Mouse (Mus musculus): ENCODE results near the gene Ptpre. TPM values are rescaled to one million over a fixed set of nuclear protein-coding genes. Genes with fewer than 3 reads are reported as not detected.
A peak's percentile ranks its signal among the peaks of the same experiment; 100 is the strongest.
"Not testable (repeated sequence)": the region's sequence is repeated elsewhere in the genome, so short reads cannot be mapped to it uniquely, and the experiment has no call there.

Ptpre gene
- total RNA-seq, 2 experiments from 2014 or later, result 6.1 to 13.0 TPM

DNA sequence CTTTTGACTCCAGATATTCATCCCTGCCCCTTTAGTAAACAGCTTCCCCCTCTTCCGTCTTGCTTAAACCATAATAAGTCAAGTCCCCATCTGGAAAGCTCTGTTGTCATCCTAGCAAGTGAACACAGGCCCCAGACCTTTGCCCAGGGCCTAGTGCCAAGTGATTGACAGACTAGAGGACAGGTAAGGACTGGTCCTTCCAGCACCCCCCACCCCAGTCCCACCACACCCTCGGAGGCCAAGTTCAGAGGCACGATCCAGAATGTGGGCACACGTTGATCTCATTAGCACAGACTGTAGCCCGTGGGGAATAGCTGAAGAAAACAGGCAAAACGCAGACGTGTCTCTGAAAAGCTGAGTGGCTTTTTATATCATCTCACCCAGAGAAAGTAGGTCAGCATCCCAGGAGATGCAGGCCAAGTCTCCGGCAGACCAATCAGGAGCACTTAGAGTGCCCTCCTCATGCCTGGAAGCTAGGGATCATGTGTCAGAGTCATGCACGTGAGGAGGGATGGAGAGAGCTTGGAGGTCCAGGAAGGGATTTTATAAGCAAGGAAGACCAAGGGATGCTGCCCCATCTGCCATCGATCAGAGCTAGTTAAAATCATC is 34.8 kb downstream of the Ptpre start:
- ATAC-seq (replicated peaks; ENCODE audit: low FRiP score, poor library complexity, severe bottlenecking), result no peak

DNA sequence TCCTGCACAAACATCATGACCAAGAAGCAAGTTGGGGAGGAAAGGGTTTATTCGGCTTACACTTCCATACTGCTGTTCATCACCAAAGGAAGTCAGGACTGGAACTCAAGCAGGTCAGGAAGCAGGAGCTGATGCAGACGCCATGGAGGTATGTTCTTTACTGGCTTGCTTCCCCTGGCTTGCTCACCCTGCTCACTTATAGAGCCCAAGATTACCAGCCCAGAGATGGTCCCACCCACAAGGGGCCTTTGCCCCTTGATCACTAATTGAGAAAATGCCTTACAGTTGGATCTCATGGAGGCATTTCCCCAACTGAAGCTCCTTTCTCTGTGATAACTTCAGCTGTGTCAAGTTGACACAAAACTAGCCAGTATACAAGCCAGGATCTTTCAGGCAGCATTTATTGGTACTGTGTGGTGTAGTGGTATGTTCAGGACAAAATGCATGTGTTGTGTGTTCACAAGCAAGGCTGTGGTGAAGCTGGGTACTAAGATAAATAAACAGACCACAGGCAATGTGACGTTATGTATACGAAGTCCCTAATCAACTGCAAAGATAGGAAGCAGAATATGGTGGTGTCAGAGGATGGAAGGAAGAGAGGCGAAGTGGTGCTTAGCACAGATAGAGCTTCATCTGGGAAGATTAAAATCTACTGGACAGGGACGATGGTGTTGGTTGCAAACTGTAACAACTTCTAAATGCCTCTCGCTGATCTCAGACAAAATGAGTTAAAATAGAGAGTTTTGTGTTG is 38.2 kb downstream of the Ptpre start:
- not testable (repeated sequence) for ATAC-seq (replicated peaks; ENCODE audit: low FRiP score, poor library complexity, severe bottlenecking)

DNA sequence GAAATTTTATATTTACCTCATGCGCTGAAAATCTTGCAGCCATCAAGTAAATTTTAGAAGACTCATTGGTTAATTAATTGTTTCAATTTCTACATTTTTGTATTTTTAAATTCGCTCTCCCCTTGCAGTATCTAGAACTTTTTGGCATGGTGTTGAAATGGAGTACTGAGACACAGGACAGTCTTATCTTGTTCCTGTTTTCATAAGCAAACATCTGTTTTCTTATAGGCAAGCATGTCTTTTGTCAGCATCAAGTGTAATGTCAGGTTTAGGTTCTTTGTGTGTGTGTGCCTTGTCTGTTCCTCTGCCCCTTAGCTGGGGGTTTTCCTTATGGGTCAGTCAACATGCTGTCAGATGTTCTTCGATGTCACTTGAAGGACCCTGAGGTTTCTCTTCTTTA is 39.0 kb downstream of the Ptpre start:
- ATAC-seq (replicated peaks; ENCODE audit: low FRiP score, poor library complexity, severe bottlenecking), result no peak

DNA sequence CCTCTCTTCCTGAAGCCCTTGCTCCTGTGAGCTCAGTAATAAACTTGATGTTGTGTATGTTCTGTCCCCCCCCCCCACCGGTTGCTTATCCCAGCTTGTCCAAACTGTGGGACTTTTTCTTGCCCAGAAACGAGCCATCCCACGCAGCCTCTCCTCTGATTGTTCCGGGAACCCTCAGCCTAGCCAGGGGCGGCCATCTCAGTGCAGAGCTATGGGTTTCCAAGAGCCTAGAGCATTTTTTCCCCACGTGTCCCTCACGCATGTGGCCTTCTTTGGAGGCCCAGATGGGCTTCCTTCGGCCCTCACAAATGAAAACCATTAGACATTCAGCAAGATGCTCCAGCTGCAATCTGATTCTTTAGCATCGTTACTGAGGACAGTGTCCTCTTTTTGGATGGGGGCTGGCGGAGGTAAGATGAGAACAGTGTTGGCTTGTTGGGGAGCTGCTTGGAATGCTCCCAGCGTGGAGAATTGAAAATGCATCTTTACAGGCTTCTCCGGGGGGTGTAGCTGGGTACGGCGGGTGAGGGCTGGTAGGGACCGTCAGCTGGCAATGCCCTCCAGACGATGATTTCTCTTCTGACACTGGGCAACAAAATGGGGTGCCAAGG is 41.5 kb downstream of the Ptpre start:
- ATAC-seq (replicated peaks; ENCODE audit: low FRiP score, poor library complexity, severe bottlenecking), result no peak

DNA sequence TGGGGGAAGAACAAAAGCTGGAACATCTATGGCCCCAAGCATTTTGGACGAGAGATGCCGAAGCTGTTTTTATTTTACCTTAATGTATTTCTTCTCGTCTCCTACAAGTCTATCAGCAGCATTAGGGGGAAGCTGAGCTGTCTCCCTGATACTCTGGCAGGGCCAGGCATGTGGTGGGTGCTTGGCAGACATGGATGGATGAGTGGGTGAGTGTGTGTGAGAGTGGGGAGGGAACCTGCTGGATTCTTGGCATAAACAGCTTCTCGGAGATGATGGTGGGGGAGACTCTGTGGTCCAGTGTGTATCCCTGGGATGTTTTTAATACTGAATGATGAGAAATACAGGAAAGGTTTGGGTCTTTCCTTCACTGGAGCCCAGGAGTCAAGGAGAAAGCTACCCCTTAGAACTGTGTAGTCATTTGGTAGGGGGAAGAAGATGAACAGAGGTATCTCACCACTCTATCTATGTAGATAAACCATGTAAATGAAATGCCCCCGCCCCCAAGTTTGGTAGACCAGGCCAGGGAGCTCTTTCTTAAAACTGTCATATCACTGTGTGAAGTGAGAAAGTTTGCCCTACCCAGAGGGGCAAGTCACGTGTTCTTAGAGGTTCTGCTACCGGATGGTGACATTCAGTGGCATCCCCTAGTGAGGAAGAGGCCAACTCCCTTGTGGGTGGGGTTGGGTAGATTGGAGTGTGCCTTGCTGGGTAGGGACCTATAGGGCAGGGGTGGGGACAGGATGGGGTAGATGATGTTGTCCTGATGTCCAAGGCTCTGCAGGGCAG is 43.2 kb downstream of the Ptpre start:
- ATAC-seq (replicated peaks; ENCODE audit: low FRiP score, poor library complexity, severe bottlenecking), result 0 out of 2 replicates have a peak, but pooled peaks have one; percentile 21

DNA sequence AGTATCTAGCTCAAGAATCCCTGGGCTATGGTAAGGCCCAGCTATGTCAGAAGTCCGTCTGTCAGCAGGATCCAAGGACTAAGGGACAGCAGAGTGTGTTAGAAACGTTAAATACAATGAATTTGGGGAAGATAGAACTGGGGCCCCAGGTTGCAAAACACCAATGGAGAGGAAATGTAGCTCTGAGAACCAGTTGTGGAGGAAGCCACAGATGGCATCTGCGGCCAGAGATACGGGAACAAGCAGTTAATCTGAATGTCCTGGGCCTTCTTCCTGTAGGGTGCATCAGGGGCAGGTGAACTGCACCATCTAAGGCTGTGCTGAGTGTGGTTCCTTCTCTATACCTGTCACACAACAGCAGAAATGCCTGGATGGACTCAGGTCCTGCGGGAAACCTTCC is 43.8 kb downstream of the Ptpre start:
- no peak for ATAC-seq (replicated peaks; ENCODE audit: low FRiP score, poor library complexity, severe bottlenecking)

DNA sequence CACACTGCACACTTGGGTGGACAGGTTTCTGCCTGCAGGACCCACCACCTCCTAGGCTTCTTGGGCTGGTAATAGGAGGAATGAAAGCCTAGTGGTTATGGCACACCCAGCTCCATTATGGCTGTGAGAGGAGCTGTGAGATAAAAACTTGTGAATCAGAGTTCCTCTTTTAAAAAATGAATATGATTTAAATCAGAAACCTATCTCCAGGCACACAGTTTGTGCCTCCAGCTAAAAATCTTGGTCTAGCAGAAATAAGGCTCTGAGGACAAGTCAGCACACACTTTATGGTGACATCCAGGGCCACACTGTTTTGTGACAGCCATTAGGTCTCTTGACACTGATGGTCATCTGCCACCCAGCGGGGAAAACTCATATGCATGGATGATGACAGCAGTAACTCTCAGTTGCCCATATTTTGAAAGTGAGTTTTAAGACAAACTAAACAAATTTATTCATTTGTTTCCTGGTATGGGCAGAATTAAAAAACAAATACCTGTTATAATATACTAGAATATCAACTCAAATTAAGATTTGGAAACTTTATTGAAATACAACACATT is 47.9 kb downstream of the Ptpre start:
- no peak for ATAC-seq (replicated peaks; ENCODE audit: low FRiP score, poor library complexity, severe bottlenecking)

DNA sequence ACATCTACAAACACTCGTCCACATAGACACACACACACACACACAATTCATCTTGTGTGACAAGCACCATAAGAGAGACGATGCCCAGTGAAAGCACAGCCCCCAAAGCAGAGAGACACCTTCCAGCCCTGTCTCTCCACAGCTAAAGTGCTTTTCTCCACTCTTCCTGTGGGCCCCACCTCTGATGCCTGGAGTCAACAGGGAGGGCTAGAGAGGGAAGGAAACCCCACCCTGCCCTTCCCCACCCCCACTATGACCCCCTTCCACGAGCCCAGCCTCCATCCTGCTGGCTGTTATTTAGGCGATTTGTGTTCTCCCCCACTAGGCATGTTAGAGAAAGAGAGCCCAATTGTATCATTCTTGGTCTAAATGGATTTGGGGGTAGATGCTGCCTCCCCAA is 49.1 kb downstream of the Ptpre start:
- no peak for ATAC-seq (replicated peaks; ENCODE audit: low FRiP score, poor library complexity, severe bottlenecking)

DNA sequence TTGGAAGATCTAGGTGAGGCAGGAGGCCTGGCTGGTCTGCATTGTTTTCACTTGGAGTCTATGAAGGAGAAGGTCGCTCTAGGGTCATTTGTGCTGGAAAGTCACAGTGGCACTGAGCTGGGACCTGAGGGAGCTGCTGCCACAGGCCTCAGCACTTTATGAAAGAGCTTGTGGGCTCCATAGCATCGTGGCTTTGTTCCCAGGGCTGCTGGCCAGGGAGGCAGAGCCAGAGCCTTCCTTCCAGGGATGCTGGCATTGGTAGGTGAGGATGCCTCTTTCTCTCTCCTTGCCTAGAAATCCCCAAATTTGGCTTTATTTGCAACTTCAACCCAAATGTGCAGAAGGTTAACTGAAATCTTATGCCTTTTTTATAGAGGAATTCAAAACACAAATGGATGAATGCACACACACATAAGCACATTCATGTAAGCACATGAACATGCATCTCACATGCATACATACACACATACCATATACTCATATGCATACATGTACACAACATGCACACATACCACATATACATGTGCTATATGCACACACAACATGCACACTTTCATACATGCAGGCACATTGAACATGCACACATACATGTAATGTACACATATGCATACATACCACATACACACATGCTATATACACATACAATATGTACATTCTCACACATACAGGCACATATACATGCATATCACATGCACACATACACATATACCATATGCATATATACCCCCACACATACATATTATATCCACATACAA is 50.7 kb downstream of the Ptpre start:
- ATAC-seq (replicated peaks; ENCODE audit: low FRiP score, poor library complexity, severe bottlenecking), result no peak

DNA sequence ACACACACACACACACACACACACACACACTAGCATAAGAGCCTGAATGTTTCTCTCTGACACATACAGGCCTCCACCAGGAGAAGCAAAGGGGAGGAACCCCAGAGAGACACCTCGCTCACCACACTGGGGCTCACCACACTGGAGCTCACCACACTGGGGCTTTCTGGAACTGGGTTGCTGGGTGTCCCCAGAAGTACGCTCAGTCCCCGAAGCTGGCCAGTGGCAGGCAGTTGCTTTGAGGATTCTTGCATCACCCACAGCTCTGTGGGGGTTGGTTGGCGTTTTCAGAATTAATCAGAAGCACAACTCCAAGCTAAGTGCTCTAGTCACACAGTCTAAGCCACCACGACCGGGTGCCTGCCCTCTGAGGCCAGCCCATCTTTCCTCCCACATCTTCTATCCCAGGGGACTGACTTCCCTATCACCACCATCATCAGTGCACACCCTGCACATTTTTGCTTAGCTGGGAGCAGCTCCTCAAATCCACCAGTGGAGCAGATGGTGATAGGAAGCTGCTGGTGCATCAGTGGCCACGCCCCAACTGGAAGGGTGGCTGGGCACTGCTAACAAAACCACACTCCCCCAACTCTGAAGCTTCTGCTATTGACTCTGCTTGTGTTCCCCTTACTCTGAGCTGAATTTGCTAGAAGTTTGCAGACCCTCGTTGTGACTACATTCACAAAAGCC is 51.5 kb downstream of the Ptpre start:
- ATAC-seq (replicated peaks; ENCODE audit: low FRiP score, poor library complexity, severe bottlenecking), result 0 out of 2 replicates have a peak, but pooled peaks have one; percentile 20

DNA sequence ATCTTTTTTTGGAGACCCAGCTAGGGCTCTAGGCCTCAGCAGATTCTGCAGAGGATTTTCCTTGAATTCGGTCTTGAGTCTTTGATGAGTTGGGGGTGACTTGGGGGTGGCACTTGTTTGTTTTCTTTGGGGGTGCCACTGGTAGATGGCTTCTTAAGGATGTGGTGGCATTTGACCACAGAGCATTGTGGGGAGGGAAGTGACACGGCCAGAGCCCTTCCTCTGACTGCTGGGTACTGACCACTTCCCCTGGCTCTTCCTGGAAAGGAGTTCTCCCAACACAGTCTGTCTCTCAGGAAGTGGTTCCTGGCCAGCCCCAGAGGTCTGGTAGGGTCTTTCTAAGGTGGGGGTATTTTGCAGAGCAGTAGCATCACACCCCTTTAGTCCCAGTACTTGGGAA is 54.2 kb downstream of the Ptpre start:
- no peak for ATAC-seq (replicated peaks; ENCODE audit: low FRiP score, poor library complexity, severe bottlenecking)

DNA sequence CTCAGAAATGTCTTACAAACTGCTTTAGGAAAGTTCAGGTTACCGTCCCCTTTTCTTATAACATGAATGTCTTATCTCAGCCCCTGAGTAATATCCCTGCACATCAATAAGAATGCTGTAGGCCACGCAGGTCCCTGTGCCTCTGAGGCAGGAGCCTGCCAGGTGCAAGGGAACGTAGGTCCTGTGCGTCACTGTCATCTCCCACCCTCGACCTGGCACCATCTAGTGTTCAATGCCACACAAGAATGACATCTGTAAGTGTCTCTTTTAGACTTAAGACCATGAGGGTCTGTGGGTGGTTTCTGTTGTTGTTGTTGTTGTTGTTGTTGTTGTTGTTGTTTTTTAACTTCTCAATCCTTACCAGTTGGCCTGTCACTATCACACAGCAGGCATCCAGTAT is 56.0 kb downstream of the Ptpre start:
- no peak for ATAC-seq (replicated peaks; ENCODE audit: low FRiP score, poor library complexity, severe bottlenecking)

DNA sequence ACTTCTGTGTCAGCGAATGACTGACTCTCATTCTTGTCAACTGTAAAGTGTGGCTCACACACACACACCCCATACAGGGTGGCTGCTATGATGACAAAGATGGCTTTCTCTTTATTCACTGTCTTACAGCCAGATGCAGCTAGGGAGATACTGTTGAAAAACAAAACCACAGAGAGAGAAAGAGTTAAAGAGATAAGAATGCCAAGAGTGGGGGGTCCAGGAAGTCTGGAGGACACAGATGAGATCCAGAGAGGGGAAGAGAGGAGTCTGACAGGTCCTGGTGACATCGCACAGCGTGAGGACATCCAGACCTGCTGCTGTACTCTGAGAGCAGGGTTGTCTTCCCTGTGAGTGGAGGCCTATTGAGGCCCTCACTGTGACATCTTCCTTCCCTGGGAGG is 56.5 kb downstream of the Ptpre start:
- ATAC-seq (replicated peaks; ENCODE audit: low FRiP score, poor library complexity, severe bottlenecking), result no peak

DNA sequence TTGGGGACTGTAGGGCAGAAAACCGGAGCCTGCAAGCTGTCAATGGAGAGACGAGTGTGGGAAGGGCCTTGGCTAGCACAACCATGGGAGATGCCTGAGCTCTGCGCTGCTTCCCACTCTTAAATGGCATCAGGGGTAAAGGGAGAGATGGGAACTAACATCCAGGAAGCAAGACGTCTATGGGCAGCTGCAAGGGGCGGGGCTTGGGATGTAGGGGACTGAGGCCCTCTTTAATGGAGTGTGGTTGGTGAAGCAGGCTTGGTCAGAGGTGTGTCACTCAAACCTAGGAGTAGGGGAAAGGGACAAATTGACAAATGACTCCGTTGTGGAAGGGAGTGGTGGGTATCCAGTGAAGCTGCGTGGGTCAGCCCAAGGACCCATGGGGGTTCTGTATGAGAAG is 57.4 kb downstream of the Ptpre start:
- no peak for ATAC-seq (replicated peaks; ENCODE audit: low FRiP score, poor library complexity, severe bottlenecking)

DNA sequence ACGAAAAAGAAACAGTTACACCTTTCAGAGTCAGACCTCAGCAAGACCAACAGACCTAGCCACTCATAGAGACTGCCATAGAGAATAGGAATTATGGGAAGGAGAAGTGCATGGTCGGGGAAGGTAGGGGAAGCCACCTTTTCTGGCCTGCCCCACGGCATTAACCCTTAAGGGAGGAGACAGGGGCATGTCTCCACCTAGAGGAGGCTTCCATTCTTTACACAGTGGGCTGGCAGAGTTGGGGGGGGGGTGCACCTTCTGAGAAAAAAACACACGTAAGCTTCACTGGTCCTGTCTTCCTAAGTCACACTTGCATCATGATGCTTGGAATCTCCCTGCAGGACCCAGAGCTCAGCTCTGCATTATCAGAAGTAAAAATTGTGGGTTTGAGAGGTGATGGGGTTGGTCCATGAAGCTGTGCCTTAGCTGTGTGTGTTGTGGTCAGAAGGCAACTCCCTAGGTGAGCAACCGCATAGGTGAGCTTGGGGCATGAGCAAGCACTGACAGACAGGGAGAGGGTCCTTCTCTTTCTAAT is 58.4 kb downstream of the Ptpre start:
- no peak for ATAC-seq (replicated peaks; ENCODE audit: low FRiP score, poor library complexity, severe bottlenecking)

DNA sequence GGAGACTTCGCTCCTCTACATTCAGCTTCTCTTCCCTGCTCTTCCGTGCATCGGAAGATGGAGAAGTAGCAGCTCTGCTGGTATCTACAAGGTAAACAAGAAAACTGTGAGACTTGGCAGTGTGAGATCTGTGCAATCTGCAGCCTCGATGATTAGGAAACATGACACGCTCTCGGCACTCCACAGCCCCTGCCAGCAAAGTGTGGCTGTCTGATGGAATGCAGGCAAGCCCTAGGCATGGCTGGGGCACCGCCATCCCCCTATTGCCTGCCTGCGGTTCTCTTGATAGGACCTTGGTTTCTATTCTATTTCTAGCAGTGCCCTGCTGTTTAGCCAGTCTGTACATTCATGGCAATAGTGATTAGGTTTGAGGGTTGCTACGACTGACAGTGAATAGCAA is 59.7 kb downstream of the Ptpre start:
- no peak for ATAC-seq (replicated peaks; ENCODE audit: low FRiP score, poor library complexity, severe bottlenecking)

DNA sequence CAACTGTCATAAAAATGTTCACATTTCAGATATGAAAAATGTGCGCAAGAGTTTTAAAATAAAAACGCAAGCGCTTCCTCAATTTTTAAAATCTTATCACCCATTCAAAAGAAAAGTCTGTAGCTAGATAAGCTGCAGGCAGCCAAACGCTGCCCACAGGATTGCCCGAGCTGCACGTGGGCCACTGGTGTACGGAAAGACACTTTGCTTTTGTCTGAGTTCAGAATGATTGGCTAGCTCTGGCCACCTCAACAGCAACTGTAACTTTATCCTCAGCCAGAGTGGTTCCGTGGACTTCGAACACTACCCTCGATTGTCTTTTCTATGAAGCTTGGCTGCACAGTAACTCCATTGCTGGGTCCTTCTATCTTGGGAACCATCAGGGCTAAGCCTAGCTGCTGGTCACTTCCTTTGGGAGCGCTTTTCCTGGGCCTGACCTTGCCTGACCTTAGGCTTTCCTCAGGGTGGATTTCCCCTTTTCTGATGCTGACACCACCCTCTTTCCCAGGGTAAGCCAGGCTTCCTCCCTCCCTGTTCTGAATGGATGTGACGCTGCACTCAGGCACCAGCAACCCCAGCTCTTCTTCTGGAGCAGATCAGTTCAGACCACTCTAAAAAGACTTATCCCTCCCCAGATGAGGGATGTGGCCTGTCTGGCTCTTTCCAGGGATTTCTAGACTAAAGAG is 60.5 kb downstream of the Ptpre start:
- no peak for ATAC-seq (replicated peaks; ENCODE audit: low FRiP score, poor library complexity, severe bottlenecking)

DNA sequence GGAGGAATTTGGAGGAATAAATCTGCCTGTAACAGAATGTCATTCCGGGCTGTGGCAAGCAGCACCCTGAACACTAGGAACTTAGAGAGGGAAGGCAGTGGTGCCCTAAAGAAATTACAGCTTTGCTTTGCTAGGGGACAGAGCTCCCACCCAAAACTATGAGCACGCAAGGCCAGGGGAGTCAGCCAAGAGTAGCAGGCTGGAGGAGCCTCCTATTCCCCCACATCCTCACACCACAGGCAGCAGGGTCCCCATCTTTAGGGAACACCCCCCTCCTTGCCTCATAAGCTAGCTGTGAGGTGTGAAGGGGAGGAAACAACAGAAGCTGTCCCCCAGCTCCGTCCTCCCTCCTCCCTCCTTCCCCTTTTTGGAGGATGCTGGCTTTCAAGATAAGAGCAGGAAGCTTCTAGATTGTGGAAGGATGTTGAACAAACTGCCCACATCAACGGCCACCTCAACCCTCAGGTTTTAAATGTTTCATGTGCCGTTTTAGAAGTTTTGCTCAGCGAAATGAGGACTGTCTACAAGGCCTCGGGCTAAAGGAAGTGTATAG is 61.1 kb downstream of the Ptpre start:
- no peak for ATAC-seq (replicated peaks; ENCODE audit: low FRiP score, poor library complexity, severe bottlenecking)
